Mouse (Mus musculus): Measurements from ENCODE around the gene Aldh1l1.

The Aldh1l1 gene

DNA sequence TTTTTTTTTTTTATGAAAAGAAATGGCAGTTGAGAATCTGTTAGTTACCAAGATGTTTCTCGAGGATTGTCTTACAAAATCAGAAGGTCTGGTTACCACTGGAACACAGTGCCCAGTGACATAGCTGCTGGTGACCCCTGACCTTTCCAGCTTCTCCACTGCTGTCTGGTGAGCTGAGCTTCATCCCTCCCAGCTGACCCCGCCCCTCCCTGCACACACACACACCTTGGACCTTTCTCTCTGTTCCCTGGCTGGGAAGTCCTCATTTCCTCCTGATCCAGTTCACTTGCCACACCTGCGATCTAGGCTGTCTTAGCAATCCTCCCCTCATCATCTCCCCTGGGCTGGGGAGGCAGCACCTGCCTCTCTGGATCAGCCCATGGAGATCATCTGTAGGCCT lies 60.0 kb downstream of the Aldh1l1 start:
- ATAC-seq (ENCODE audit: low TSS enrichment) = no peak

DNA sequence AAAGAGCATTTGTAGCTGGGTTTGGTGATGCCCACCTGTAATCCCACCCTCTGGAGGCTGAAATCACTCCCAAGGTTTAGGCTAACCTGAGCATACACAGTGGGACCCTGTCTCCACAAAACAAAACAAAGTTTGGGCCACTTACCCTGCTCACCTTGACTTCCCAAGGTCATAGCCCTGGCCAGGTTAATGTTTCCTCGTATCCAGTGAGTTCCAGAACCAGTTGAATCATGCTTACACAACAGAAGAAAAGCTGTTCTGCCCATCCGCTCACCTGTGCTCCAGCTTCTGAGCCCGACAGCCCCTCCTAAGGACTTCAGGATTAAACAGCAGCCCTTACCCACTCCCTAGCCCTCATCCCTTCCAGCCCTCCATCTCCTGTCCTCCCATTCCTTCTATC lies 60.8 kb downstream of the Aldh1l1 start:
- no peak for ATAC-seq (ENCODE audit: low TSS enrichment)

DNA sequence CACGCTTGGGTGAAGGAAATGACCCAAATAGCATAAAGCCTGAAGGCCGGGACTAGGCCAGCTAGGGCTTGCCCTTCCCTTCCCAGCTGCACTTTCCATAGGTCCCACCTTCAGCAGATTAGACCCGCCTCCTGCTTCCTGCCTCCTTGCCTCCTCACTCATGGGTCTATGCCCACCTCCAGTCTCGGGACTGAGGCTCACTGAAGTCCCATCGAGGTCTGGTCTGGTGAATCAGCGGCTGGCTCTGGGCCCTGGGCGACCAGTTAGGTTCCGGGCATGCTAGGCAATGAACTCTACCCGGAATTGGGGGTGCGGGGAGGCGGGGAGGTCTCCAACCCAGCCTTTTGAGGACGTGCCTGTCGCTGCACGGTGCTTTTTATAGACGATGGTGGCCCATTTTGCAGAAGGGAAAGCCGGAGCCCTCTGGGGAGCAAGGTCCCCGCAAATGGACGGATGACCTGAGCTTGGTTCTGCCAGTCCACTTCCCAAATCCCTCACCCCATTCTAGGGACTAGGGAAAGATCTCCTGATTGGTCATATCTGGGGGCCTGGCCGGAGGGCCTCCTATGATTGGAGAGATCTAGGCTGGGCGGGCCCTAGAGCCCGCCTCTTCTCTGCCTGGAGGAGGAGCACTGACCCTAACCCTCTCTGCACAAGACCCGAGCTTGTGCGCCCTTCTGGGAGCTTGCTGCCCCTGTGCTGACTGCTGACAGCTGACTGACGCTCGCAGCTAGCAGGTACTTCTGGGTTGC lies 64.1 kb downstream of the Aldh1l1 start:
- peak; percentile 89 for ATAC-seq (ENCODE audit: low TSS enrichment)

DNA sequence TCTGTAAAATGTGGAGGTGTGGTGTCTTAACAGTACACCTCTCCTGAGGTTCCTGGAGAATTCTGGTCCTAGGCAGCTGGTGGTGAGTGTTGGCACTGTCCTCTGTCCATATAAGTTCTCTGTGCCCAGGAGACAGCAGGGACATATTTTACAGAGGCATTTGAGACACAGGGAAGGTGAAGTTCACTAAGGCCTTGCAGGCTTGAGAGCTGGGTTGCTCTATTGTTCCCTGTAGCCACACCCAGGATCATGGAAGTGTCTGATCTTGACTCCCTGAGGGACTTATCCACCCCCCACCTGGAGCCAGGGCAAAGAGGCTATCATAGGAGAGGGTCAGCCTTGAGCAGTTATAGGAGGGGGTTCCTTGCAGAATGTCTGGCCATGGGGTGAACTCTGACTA lies 65.0 kb downstream of the Aldh1l1 start:
- ATAC-seq (ENCODE audit: low TSS enrichment) = no peak

DNA sequence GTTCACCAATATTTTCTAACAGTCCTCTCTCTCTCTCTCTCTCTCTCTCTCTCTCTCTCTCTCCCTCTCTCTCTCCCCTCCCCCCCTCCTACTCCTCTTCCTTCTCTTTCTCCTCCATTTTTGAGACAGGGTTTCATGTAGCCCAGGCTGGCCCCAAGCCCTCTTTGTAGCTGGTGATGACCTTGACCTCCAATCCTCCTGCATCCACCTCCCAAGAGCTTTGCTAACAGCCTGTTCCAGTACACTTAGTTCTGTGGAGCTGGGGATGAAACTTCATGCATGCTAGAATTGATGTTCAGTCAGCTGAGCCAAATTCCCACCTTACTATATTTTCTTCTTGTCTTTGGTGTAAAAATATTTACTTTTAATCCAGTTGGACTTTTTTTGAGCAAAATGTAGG lies 67.0 kb downstream of the Aldh1l1 start:
- ATAC-seq (ENCODE audit: low TSS enrichment) = no peak

DNA sequence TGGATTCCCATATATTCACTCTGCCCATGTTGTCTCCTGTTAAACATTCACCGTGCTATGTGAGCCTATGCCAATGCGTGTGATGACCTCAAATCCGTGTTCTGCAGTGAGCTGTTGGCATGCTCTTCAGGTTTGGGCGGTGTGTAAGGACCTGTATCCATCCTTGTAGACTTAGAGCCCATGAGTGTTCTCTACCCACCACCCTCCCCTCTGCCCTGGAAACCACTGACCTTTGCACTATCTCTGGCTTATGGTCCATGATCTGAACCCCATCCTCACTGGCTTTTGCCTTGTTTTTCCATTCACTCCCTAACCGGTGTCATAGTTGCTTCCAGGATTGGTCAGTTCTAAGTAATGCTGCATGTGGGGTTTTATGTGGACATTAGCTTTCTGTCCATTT lies 67.5 kb downstream of the Aldh1l1 start:
- ATAC-seq (ENCODE audit: low TSS enrichment) = no peak

DNA sequence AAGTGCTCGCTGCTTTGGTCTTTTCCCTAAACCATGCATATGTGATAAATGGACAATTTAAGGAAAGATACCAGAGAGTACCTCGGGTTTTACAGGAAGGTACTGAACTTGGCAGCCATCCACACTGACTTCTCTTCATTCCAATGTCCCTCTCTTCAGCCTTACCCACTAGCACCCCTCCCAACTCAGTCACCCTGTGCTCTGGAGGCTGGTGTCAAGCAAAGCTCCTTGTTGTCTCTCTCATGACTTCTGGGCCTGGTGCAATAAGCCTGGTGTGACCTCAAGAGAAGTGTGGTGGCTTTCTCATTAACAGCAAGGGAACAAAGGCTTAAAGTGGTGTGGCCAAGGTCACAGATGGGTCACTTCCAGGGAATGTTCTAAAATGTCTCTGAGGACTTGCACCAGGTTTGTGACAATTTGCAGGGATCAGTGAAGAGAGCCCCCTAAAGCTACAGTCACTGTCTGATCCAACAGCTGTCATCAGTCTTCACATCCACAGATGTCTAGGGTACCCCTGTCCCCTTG lies 70.4 kb downstream of the Aldh1l1 start:
- no peak for ATAC-seq (ENCODE audit: low TSS enrichment)

DNA sequence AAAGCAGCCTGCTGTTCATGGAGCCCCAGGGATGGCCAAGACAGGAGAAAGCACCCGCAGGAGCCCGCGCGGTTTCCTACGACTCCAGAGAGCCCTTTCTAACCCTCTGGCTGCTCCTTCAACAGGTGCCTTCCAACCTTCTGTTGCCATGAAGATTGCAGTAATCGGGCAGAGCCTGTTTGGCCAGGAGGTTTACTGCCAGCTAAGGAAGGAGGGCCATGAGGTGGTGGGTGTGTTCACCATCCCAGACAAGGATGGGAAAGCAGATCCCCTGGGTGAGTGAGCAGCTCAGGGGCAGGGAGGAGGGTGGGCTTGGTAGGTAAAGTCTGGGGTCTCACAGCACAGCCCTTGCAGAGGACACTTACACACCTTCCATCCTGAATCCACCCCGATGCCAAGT lies 70.8 kb downstream of the Aldh1l1 start:
- no peak for ATAC-seq (ENCODE audit: low TSS enrichment)

DNA sequence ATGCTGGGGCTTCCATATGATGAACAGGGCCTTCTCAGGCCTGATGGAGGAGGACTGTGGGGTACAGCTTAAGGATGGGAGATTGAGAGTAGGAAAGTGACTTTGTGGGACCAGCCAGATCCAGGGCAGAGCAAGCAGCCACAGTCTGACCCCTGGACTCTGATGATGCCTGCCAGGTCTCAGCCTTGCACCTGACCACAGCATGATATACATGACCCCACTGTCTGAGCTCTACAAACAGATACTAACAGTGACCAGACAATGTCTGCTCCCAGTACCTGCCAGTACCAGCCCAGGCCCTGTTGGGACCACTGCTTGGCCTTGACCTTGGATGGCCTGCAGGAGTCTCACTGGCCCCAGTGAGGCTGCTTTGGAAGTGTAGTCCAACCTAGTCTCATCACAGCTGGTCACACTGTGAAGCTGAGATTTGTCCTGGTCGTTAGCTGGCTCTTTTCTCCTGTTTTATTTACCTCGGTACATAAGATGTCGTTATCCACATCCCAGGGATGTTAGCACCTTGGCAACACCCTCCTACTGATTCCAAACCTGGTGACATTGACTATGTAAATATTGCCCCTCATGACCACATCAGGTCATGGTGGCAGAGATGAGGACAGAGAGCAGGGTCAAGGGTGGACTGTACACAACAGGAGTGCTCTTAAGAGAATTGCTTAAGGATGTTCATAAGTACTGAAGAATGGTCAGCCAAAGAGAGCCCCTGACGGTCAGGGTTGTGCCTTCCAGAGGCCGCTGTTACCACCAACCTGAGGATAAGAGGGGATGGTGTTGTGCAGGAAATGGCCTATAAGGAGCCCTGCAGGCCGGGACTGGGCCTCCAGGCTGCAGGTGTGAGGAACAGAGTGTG lies 71.8 kb downstream of the Aldh1l1 start:
- ATAC-seq (ENCODE audit: low TSS enrichment) = no peak

DNA sequence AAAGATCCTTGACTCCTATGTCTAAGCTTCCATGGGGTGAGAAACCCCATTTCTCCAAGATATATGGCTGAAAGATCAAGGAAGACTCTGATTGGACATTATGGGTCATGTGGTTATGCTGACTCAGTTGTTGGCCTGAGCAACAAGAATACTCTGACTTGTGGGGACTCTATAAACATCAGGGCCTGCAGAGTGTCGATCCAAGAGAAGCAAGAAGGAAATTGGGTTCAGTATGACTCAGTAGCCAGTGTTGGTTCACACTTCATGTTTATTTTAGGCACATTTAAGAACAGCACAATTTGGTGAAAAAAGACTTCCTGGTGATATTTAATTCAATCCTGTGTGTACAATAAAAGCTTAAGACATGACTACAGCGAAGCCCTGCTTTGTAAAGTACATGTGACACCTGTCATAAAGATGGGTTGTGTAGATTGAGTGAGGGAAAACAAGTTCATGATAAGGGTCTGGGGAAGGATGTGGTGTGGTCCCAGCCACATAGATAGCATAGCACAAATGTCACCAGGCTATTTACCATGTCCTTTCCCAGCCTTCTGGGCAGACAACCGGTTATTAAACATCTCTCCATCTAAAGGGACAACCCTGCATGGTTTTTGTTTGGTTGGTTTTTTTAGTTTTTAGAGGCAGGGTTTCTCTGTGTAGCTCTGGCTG lies 74.3 kb downstream of the Aldh1l1 start:
- ATAC-seq (ENCODE audit: low TSS enrichment) = peak; percentile 83

DNA sequence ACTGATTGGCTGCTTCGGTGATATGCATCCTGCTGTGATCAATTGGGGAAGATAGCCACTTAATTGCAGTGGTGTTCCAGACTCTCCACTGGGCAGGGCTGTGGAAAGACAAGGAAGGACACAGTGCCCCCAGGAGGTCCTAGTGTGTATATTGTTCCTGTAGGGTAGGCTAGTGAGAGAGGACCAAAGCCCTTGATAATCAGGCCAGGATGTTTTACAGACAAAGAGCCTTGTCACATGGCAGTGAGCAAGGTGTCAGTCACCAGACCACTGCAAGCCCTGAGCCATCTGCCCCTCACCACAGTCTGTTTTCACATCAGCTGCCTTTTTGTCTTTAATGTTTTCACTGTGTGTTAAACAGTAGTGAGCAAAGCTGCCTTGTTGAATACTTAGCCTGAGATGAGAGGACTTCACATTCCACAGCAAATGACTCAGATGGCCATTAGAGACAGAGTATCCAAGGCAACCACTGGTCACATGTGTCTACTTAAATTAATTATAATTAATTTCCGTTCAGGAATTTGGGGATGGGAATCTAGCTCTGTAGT lies 75.1 kb downstream of the Aldh1l1 start:
- 0 out of 2 replicates have a peak, but pooled peaks have one; percentile 13 for ATAC-seq (ENCODE audit: low TSS enrichment)

DNA sequence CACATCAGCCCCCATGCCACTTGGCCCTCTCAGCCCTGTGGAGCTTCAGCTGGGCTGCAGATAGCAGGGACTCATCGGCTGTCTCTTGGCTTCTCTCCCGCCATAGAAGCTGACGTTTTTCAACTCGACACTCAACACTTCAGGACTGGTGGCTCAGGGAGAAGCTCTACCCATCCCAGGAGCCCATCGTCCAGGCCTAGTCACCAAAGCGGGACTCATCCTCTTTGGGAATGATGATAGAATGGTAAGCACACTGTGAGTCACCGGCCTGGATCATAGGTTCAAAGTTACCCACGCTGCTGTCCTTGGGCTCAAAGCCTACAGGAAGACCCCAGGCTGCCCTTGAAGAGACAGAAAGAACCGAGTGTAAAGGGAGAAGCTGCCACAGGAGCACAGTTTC lies 78.0 kb downstream of the Aldh1l1 start:
- no peak for ATAC-seq (ENCODE audit: low TSS enrichment)

DNA sequence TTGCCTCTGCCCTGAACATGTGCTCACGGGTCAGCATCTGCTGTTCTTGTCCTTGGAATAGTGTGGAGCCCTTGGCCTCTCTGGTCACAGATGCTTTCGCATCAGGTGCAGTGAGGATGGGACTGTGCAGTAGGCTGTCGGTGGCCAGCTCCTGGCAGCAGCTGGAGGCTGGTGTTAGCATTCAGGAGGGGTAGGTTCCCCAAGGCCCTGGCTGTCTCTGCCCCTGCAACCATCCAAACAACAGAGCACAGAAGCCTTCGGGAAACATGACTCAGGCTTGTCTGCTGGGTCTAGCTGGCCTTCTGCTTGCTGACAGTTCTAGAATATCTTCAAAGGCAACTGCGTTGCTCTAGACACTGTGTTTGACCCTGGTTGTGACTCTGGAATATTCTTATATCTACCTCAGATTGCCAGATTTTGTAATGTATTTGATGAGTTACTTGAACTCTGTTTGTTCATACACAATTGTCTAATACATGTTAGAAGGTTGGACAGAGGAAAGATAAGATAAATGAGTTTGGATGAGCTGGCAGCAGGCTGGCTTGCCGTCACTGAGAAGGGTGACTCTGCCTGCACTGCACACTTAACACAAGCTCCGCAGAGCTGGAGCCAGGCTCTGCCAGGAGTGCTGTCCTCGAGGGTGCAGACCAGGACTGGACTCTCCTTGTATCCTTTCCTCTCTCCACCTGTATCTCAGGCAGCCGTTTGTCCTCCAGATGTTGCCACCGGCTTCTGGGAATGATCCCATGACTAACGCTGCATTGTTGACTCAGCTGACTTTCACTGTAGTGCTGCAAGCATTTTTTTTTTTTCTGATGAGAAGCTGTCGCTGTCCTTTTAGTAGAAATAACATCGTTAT lies 79.4 kb downstream of the Aldh1l1 start:
- no peak for ATAC-seq (ENCODE audit: low TSS enrichment)

DNA sequence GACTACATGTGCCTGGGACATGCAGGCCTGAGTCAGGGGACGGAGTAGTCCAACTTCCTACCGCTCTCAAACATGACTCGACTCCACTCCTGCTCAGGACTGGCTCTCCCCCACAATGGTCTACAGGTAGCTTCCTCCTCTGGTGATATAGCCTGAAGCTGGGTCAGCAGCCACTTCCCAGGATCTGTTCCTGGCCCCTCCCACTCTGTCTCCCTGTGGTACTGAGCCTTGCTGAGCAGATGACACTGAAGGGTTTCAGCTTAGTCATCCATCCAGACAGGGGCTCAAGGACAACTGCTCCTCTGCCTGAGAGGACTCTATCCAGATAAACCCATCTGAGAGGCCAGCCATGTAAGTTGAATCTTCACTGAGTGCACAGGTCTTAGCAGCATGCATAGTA lies 81.3 kb downstream of the Aldh1l1 start:
- no peak for ATAC-seq (ENCODE audit: low TSS enrichment)

DNA sequence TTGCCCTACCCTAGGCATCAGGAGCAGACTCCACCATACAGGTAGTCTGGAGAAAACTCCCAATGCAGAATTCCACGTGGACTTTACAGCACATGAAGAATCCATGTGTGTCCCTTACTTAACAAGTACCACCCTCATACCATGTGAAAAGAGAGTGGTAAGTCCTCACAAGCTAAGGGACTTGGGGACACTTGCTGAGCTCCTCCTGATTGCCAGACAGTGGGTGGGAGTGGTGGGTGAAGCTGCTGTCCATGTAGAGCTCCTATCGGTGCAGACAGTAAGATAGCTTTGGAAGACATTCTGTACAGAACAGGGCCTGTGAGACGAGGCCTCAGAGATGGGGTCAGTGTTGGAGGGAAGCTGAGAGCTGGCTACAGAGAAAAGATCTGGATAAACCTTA lies 81.7 kb downstream of the Aldh1l1 start:
- peak; percentile 74 for ATAC-seq (ENCODE audit: low TSS enrichment)

DNA sequence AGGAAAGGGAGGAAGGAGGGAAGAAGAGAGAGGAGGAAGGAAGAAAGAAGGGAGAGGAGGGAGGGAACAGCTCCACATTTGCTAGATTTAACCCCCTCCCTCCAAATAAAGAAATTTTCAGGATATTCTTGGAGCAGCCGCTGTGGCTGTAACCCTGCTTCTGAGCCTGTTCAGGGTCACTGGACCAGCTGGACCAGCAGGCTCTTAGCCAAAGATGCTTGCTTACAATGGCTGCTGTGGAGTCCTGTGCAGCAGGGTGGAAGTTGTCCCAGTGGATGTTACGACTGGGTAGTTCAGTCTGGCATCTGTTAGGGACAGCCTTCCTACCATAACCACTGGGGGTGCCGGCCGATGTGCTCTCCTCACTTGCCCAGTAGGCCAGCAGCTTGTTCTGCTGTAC lies 82.5 kb downstream of the Aldh1l1 start:
- ATAC-seq (ENCODE audit: low TSS enrichment) = no peak

DNA sequence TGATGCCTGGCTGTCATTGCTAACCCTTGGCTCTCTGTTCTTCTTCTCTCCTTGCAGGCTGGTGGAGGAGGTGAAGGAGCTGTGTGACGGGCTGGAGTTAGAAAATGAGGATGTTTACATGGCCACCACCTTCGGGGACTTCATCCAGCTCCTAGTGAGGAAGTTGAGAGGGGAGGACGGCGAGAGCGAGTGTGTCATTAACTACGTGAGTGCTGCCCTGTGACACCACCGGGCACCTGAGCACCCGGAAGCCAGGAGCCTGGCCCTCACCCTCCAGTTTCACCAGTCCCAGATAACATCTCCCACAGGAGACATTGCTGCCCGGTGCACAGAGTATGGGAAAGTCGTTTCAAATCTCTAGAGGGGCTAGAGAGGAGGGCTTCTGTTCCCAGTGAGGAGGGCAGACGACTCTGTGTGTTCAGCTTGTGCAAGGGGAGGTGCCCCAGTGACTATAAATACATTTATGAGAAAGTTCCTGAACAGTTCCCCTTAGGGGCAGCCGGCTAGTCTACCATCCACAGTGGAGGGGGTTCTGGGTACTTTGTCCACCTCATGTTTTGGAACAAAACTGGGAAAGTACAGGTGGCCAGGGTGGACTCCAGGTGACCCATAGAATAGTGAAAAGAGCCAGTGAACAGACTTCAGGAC lies 83.6 kb downstream of the Aldh1l1 start:
- no peak for ATAC-seq (ENCODE audit: low TSS enrichment)

DNA sequence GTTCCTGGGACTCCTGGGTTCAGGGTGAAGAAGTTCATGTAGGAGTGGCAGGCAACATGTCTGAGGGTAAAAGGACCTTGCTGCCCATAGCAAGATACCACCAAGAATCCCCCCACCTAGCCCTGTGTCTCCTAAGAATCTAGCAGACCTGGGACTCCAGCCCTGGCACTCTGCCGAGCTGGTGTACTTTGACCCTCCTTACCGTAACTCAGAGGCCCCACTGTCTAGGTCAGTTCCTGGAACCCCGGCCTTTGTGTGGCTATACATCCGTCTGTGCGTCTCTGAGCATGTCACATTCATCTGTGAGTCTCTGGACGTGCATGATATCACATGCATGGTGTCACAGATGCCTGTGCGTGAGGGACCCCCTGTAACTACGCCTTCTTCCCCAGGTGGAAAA lies 84.2 kb downstream of the Aldh1l1 start:
- no peak for ATAC-seq (ENCODE audit: low TSS enrichment)

DNA sequence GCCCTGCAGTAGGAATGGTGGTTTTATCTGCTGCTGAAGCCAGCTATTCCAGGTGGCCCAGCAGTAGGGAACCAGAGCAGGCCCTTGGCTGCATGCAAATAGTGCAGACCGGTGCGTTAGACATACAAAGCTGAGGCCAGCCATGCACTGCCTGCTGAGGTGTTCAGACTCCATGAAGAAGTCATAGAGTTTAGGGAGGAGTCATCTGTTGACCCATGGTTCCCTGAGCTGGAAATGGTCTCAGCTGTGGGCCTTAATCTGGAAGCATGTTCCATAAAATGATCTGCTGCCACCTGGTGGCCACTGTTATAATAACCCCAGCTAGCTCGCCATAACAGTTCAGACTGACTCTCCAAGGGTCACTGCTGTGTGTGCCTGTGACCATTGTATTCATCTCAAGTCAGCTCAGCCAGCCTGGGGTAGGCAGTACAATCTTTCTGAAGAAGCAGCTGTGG lies 89.1 kb downstream of the Aldh1l1 start:
- ATAC-seq (ENCODE audit: low TSS enrichment) = peak; percentile 71

DNA sequence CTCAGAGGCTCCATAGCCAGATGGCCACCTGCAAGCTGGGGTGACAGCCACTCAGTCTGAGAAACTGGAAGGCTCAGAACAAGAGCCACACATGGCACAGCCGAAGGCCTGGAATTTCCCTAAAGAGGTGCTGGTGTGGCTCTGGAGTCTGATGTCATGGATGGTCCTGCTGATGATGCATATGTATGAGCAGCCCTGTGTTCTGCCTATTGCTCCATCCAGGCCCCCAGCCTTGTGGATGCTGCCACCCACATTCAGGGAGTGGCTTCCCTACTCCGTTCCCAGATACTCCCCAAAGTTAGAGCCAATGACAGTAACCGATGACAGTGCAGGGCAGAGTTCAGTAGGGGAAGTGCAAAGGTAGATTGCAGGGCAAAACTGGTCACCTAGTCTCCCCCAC lies 91.9 kb downstream of the Aldh1l1 start:
- 0 out of 2 replicates have a peak, but pooled peaks have one; percentile 22 for ATAC-seq (ENCODE audit: low TSS enrichment)

Data from frontal cortex, adult (tissue).